Mouse (Mus musculus): ENCODE measurements around the gene Gm7879. TPM values are rescaled to one million over a fixed set of nuclear protein-coding genes. Genes with fewer than 3 reads are reported as not detected.
"Not testable (repeated sequence)": the region's sequence is repeated elsewhere in the genome, so short reads cannot be mapped to it uniquely, and the experiment has no call there.

The Gm7879 gene
- 0.47 and 0.50 TPM in 2 replicates for polyA plus RNA-seq (2012; rRNA removed)

DNA sequence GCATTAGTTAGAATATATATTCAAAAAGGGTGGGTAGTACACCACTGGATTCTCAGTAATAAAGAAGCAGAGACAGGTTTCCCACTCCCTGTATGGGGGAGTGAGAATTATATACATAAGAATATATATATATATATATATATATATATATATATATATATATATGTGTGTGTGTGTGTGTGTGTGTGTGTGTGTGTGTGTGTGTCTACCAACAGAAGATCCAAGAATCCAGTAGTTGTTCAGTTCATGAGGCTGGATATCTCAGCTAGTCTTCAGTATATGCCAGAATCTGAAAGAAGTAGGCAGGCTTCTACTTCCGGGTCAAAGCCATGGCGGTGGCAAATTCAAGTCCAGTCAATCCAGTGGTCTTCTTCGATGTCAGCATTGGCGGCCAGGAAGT is at the start of gene Gm7879:
TSS of gene Gm7879 (plus strand) at position 301 of the 400 bp plus-strand sequence.
- H3K36me3 ChIP-seq (ENCODE audit: control insufficient read depth, insufficient read depth, low read length); H3K4me1 ChIP-seq (ENCODE audit: control insufficient read depth, insufficient read depth, low read length); DNase-seq; H3K4me3 ChIP-seq (ENCODE audit: insufficient read depth, low read depth, low read length); H3K27me3 ChIP-seq (replicated peaks; ENCODE audit: control insufficient read depth, insufficient read depth, low read length); H3K27ac ChIP-seq (ENCODE audit: insufficient read depth, low read depth, low read length): not testable (repeated sequence)
- 92% methylated on average over 4 of the region's 4 CpGs for WGBS

DNA sequence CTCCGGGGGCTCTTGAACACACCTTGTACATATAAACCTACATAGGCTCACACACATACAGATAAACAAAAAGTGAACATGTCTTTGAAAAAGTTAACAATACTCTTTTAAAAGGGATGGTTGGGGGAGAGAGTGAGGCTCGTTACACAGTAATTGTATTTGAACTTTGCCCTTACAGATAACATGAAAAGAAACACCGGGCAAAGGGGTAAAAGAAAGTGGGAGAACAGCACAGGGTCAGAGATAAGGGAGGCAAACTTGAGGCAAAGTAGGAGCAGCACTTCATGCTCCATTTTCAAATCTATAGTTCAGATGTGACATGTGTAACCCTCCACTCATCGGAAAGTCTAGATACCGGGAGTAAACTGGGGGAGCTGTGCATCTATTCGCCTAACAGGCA is 49.3 kb upstream of the Gm7879 start:
- TF ChIP-seq POLR2A (IDR thresholded peaks at IDR 0.05; ENCODE audit: low read depth, low read length) (no peak), CTCF (conservative IDR thresholded peaks at IDR 0.05; ENCODE audit: insufficient read depth, insufficient read length, low read depth, low read length) (no peak)
- Histone ChIP-seq H3K4me3 (ENCODE audit: insufficient read depth, low read depth, low read length) (no peak overlapping the region), H3K27ac (ENCODE audit: insufficient read depth, low read depth, low read length) (no peak overlapping the region), H3K4me1 (ENCODE audit: control insufficient read depth, insufficient read depth, low read length) (no peaks in the 10 kb centered on the region), H3K36me3 (ENCODE audit: control insufficient read depth, insufficient read depth, low read length) (no peaks in the 10 kb centered on the region), H3K27me3 (replicated peaks; ENCODE audit: control insufficient read depth, insufficient read depth, low read length) (no peaks in the 10 kb centered on the region)
- DNase-seq, result no peak
- WGBS, result 77% methylated on average over 6 of the region's 6 CpGs

GRCm38 (mm10) chr5:43865316-43865715 is 47.6 kb upstream of the Gm7879 start:
- no peaks in the 10 kb centered on the region for H3K36me3 ChIP-seq (ENCODE audit: control insufficient read depth, insufficient read depth, low read length)
- 62% methylated on average over 2 of the region's 2 CpGs for WGBS
- H3K4me3 ChIP-seq (ENCODE audit: insufficient read depth, low read depth, low read length), result no peak overlapping the region
- DNase-seq, result peak; percentile 59
- H3K27ac ChIP-seq (ENCODE audit: insufficient read depth, low read depth, low read length), result peak overlapping the region; percentile 52; the same call in 1 of the 2 replicates
- no peaks in the 10 kb centered on the region for H3K27me3 ChIP-seq (replicated peaks; ENCODE audit: control insufficient read depth, insufficient read depth, low read length)
- H3K4me1 ChIP-seq (ENCODE audit: control insufficient read depth, insufficient read depth, low read length), result no peaks in the 10 kb centered on the region
- TF ChIP-seq POLR2A (IDR thresholded peaks at IDR 0.05; ENCODE audit: low read depth, low read length) (no peak), CTCF (conservative IDR thresholded peaks at IDR 0.05; ENCODE audit: insufficient read depth, insufficient read length, low read depth, low read length) (no peak)

- peak within 1 kb of the TSS; percentile 78 for H3K27ac ChIP-seq (ENCODE audit: insufficient read depth, low read depth, low read length)
Measured at GRCm38 (mm10) chr5:43868253-43868652, 44.7 kb upstream of the Gm7879 start, which contains the start of gene Cd38. Gene Cd38 (plus strand): TSS chr5:43868553.

GRCm38 (mm10) chr5:43868711-43869600 is 44.0 kb upstream of the Gm7879 start:
- H3K27ac ChIP-seq (ENCODE audit: insufficient read depth, low read depth, low read length), result peak overlapping the region; percentile 78
- H3K36me3 ChIP-seq (ENCODE audit: control insufficient read depth, insufficient read depth, low read length), result no peaks in the 10 kb centered on the region
- TF ChIP-seq POLR2A (IDR thresholded peaks at IDR 0.05; ENCODE audit: low read depth, low read length) (peak; percentile 17), CTCF (conservative IDR thresholded peaks at IDR 0.05; ENCODE audit: insufficient read depth, insufficient read length, low read depth, low read length) (no peak)
- no peaks in the 10 kb centered on the region for H3K27me3 ChIP-seq (replicated peaks; ENCODE audit: control insufficient read depth, insufficient read depth, low read length)
- 7% methylated on average over 28 of the region's 28 CpGs for WGBS
- peak; percentile 46 for DNase-seq
- H3K4me1 ChIP-seq (ENCODE audit: control insufficient read depth, insufficient read depth, low read length), result no peaks in the 10 kb centered on the region
- peak overlapping the region; percentile 61 for H3K4me3 ChIP-seq (ENCODE audit: insufficient read depth, low read depth, low read length)

More at GRCm38 (mm10) chr5:43868253-43868652, 44.7 kb upstream of the Gm7879 start, which contains the start of gene Cd38:
- no peak for DNase-seq
- TF ChIP-seq POLR2A (IDR thresholded peaks at IDR 0.05; ENCODE audit: low read depth, low read length), result no peak
- no peak for TF ChIP-seq CTCF (conservative IDR thresholded peaks at IDR 0.05; ENCODE audit: insufficient read depth, insufficient read length, low read depth, low read length)
- H3K4me3 ChIP-seq (ENCODE audit: insufficient read depth, low read depth, low read length), result peak within 1 kb of the TSS; percentile 61
- H3K27me3 ChIP-seq (replicated peaks; ENCODE audit: control insufficient read depth, insufficient read depth, low read length), result no peaks in the 10 kb centered on the region
- H3K4me1 ChIP-seq (ENCODE audit: control insufficient read depth, insufficient read depth, low read length), result no peaks in the 10 kb centered on the region
- H3K36me3 ChIP-seq (ENCODE audit: control insufficient read depth, insufficient read depth, low read length), result no peaks in the 10 kb centered on the region

DNA sequence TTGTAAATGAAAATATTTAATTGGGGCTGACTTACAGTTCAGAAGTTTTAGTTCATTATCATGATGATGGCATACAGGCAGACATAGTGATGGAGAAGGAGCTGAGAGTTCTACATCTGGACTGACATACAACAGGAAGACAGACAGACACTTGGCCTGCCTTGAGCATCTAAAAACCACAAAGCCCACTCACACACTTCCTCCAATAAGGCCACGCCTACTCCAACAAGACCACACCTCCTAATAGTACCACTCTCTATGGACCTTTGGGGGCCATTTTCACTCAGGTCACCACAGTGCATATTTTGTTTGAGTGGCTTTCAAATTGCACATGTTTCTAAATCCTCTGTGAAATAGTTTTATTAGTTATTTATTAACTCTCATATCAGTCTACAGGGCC is 41.1 kb upstream of the Gm7879 start:
- Histone ChIP-seq H3K27me3 (replicated peaks; ENCODE audit: control insufficient read depth, insufficient read depth, low read length) (no peaks in the 10 kb centered on the region), H3K4me3 (ENCODE audit: insufficient read depth, low read depth, low read length) (no peak overlapping the region), H3K27ac (ENCODE audit: insufficient read depth, low read depth, low read length) (no peak overlapping the region), H3K36me3 (ENCODE audit: control insufficient read depth, insufficient read depth, low read length) (no peaks in the 10 kb centered on the region), H3K4me1 (ENCODE audit: control insufficient read depth, insufficient read depth, low read length) (no peaks in the 10 kb centered on the region)
- DNase-seq, result no peak
- WGBS, result 74% methylated on average over 1 of the region's 1 CpGs
- no peak for TF ChIP-seq POLR2A (IDR thresholded peaks at IDR 0.05; ENCODE audit: low read depth, low read length)
- TF ChIP-seq CTCF (conservative IDR thresholded peaks at IDR 0.05; ENCODE audit: insufficient read depth, insufficient read length, low read depth, low read length), result no peak

DNA sequence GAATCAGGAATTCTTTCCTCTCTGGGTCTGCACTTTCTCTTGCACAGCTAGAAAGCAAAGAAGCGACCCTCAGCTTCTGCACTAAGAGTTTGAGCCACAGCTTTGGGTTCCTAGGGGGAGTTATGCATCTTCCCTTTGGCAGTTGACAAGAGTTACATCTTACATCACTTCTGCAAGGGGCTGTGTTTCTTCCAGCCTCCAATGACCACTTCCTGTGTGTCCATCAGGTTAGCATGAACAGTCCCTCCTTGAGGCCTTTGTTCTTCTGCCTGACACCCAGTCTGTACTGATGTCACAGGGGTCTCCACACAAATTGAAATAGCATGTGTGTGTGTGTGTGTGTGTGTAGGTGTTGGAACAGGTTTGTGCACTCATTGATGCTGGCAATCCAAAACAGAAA is 40.3 kb upstream of the Gm7879 start:
- WGBS, result 62% methylated on average over 1 of the region's 1 CpGs
- no peak for DNase-seq
- Histone ChIP-seq H3K4me1 (ENCODE audit: control insufficient read depth, insufficient read depth, low read length) (no peaks in the 10 kb centered on the region), H3K4me3 (ENCODE audit: insufficient read depth, low read depth, low read length) (no peak overlapping the region), H3K27me3 (replicated peaks; ENCODE audit: control insufficient read depth, insufficient read depth, low read length) (no peaks in the 10 kb centered on the region), H3K27ac (ENCODE audit: insufficient read depth, low read depth, low read length) (no peak overlapping the region), H3K36me3 (ENCODE audit: control insufficient read depth, insufficient read depth, low read length) (no peaks in the 10 kb centered on the region)
- TF ChIP-seq POLR2A (IDR thresholded peaks at IDR 0.05; ENCODE audit: low read depth, low read length), result no peak
- no peak for TF ChIP-seq CTCF (conservative IDR thresholded peaks at IDR 0.05; ENCODE audit: insufficient read depth, insufficient read length, low read depth, low read length)

All from kidney, adult 2 months (tissue).